Mouse (Mus musculus): Measurements from ENCODE around the gene Ptp4a2. TPM values are rescaled to one million over a fixed set of nuclear protein-coding genes. Genes with fewer than 3 reads are reported as not detected.

The Ptp4a2 gene
- total RNA-seq, 1 experiment from 2014 or later, result 530 TPM

Other genes starting within 250 kb of the Ptp4a2 start
- 27.1 and 36.3 TPM in 2 replicates for gene Lck, start 237.6 kb upstream of the Ptp4a2 start, total RNA-seq (2017)
- gene Fam167b, start 232.7 kb upstream of the Ptp4a2 start, total RNA-seq (2017), result not detected in 2 replicates
- 226 and 281 TPM in 2 replicates for gene Eif3i, start 210.6 kb upstream of the Ptp4a2 start, total RNA-seq (2017)
- gene Tmem234, start 210.6 kb upstream of the Ptp4a2 start, total RNA-seq (2017), result 86.7 and 91.1 TPM in 2 replicates
- gene Dcdc2b, start 197.0 kb upstream of the Ptp4a2 start, total RNA-seq (2017), result not detected in 2 replicates
- 11.4 and 25.6 TPM in 2 replicates for gene Iqcc, start 192.1 kb upstream of the Ptp4a2 start, total RNA-seq (2017)
- gene Ccdc28b, start 187.3 kb upstream of the Ptp4a2 start, total RNA-seq (2017), result 57.7 and 75.9 TPM in 2 replicates
- 106 and 169 TPM in 2 replicates for gene Txlna, start 170.2 kb upstream of the Ptp4a2 start, total RNA-seq (2017)
- 16.0 and 22.8 TPM in 2 replicates for gene Kpna6, start 138.5 kb upstream of the Ptp4a2 start, total RNA-seq (2017)
- 6.4 and 8.0 TPM in 2 replicates for gene Tmem39b, start 114.4 kb upstream of the Ptp4a2 start, total RNA-seq (2017)
- 92.1 and 122 TPM in 2 replicates for gene Khdrbs1, start 68.9 kb upstream of the Ptp4a2 start, total RNA-seq (2017)
- gene Spocd1, start 118.0 kb downstream of the Ptp4a2 start, total RNA-seq (2017), result not detected in 2 replicates
- 0.15 and 0.19 TPM in 2 replicates for gene Adgrb2, start 173.7 kb downstream of the Ptp4a2 start, total RNA-seq (2017)
- 15.6 and 31.5 TPM in 2 replicates for gene Col16a1, start 236.6 kb downstream of the Ptp4a2 start, total RNA-seq (2017)

Measured in hematopoietic stem cell, adult 5-6 weeks (primary cell).